Mouse (Mus musculus): ENCODE measurements at regions not wholly inside any gene's neighbourhood (a gene's known extent, or its start where the extent isn't known, plus 50 kb on each side); places are given as distances from the start of the nearest gene placed in this dataset.

DNA sequence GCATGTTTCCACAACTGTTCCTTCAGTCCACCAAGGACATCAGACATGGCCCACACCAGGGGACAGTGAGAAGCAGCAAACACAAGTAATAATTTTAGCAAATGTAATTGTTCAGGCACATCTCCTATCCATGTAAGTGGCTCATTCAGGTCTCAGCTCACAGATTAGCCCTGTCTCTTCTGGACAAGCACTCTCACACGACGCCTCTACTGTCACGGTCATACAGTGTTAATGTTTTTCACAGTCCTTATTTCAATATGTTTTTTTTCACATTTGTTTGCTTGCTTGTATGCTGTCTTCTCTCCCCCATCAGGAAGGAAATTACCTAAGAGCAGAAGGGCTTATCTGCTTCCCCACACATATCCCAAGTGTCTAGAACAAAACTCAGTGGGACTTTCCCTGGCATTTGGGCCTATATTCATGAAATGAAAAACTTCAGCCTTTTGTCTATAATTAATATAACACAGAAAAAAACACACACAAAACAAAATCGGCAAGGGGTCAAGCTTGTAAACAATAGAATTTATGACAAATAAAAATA lies 299.5 kb downstream of the Icos start:
- H3K27me3 ChIP-seq = no peaks in the 10 kb centered on the region
- WGBS (ENCODE audit: insufficient replicate concordance) = 39% methylated on average over 4 of the region's 4 CpGs
- no peaks in the 10 kb centered on the region for H3K9me3 ChIP-seq (replicated peaks)
- ATAC-seq (ENCODE audit: insufficient read depth) = no peak
- H3K36me3 ChIP-seq (replicated peaks) = no peaks in the 10 kb centered on the region
- H3K4me1 ChIP-seq (replicated peaks) = no peaks in the 10 kb centered on the region
- no peak overlapping the region for H3K4me2 ChIP-seq
- no peak overlapping the region for H3K9ac ChIP-seq
- H3K27ac ChIP-seq (replicated peaks) = no peak overlapping the region
- no peak overlapping the region for H3K4me3 ChIP-seq (replicated peaks)

- no peak for ATAC-seq (ENCODE audit: insufficient read depth)
- 59% methylated on average over 3 of the region's 3 CpGs for WGBS (ENCODE audit: insufficient replicate concordance)
- H3K36me3 ChIP-seq (replicated peaks) = no peaks in the 10 kb centered on the region
- H3K9ac ChIP-seq = no peak overlapping the region
- H3K9me3 ChIP-seq (replicated peaks) = no peaks in the 10 kb centered on the region
- no peak overlapping the region for H3K4me3 ChIP-seq (replicated peaks)
- no peaks in the 10 kb centered on the region for H3K4me1 ChIP-seq (replicated peaks)
- H3K4me2 ChIP-seq = no peak overlapping the region
- H3K27ac ChIP-seq (replicated peaks) = no peak overlapping the region
- no peaks in the 10 kb centered on the region for H3K27me3 ChIP-seq
These were observed 310.5 kb downstream of the Icos start for GRCm38 (mm10) chr1:61288185-61288584.

- Histone ChIP-seq H3K9ac (no peak overlapping the region), H3K4me1 (replicated peaks) (no peaks in the 10 kb centered on the region), H3K9me3 (replicated peaks) (no peaks in the 10 kb centered on the region), H3K27ac (replicated peaks) (no peak overlapping the region), H3K36me3 (replicated peaks) (no peaks in the 10 kb centered on the region), H3K27me3 (no peaks in the 10 kb centered on the region), H3K4me3 (replicated peaks) (no peak overlapping the region), H3K4me2 (no peak overlapping the region)
- ATAC-seq (ENCODE audit: insufficient read depth) = no peak
- 71% methylated on average over 6 of the region's 6 CpGs for WGBS (ENCODE audit: insufficient replicate concordance)
These were observed 311.2 kb downstream of the Icos start for GRCm38 (mm10) chr1:61288946-61289345.

DNA sequence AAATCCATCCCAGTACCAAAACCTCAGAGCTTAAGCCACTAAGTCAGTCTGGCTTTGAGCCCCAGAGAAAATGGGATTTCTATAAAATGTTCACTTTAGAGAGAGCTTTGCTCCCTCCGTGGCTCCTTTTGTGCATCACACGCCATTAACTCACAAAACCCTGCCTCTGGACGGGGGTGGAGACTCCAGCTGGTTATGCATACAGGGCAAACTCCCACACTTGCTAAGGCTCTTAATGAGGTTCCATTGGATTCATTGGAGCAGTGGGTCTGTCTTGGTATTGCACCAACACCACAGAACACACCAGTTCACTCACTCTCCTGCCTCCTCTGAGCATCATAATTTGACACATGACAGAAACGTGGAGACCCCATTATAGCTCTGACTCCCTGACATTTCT lies 311.8 kb downstream of the Icos start:
- H3K4me3 ChIP-seq (replicated peaks) = no peak overlapping the region
- H3K4me2 ChIP-seq = no peak overlapping the region
- no peak overlapping the region for H3K27ac ChIP-seq (replicated peaks)
- no peak overlapping the region for H3K9ac ChIP-seq
- no peak for ATAC-seq (ENCODE audit: insufficient read depth)
- WGBS (ENCODE audit: insufficient replicate concordance) = 66% methylated on average over 4 of the region's 4 CpGs
- no peaks in the 10 kb centered on the region for H3K27me3 ChIP-seq
- no peaks in the 10 kb centered on the region for H3K4me1 ChIP-seq (replicated peaks)
- no peaks in the 10 kb centered on the region for H3K9me3 ChIP-seq (replicated peaks)
- no peaks in the 10 kb centered on the region for H3K36me3 ChIP-seq (replicated peaks)

DNA sequence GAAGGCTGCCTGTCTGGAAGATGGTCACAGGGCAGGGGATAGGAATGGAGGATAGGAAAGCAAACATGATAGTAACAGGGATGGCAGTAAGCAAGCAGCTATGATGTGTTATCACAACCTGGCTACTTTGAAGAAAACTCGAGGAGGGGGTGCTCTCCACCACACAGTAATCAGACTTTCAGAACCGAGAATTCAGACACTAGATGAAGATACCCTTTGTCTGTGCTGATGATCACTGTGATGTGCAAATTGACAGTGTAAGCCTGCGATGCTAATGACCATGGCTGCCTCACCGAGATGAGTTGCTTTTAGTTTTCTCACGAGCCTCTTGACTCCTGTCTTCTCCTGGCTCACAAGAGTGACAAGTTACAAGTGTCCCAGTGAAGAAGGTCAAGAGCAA lies 315.4 kb downstream of the Icos start:
- no peaks in the 10 kb centered on the region for H3K9me3 ChIP-seq (replicated peaks)
- H3K27me3 ChIP-seq = no peaks in the 10 kb centered on the region
- H3K4me1 ChIP-seq (replicated peaks) = no peaks in the 10 kb centered on the region
- WGBS (ENCODE audit: insufficient replicate concordance) = 34% methylated on average over 5 of the region's 5 CpGs
- no peak overlapping the region for H3K27ac ChIP-seq (replicated peaks)
- no peak overlapping the region for H3K4me2 ChIP-seq
- no peak overlapping the region for H3K9ac ChIP-seq
- H3K4me3 ChIP-seq (replicated peaks) = no peak overlapping the region
- H3K36me3 ChIP-seq (replicated peaks) = no peaks in the 10 kb centered on the region
- ATAC-seq (ENCODE audit: insufficient read depth) = no peak

DNA sequence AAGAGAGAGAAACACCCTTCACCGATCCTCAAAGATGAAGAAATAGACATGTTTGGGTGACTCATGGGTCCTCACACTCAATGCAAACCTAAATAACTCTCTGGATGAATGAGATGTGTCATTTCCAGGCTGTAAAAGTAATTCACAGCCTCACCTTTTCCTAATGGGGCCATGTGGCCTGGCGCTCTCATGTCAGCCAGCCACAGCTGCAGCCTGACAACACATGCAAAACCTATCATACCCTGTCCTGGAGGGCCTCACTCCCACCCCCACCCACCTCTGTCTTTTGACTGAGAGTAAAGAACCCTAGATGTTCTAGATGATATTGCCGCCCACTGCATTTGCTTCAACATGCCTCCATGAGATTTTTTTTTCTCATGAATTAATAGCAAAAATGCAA lies 317.5 kb downstream of the Icos start:
- no peak for ATAC-seq (ENCODE audit: insufficient read depth)
- H3K9ac ChIP-seq = no peak overlapping the region
- H3K4me3 ChIP-seq (replicated peaks) = no peak overlapping the region
- 57% methylated on average over 3 of the region's 3 CpGs for WGBS (ENCODE audit: insufficient replicate concordance)
- H3K27me3 ChIP-seq = no peaks in the 10 kb centered on the region
- H3K27ac ChIP-seq (replicated peaks) = no peak overlapping the region
- H3K4me2 ChIP-seq = no peak overlapping the region
- H3K36me3 ChIP-seq (replicated peaks) = no peaks in the 10 kb centered on the region
- no peaks in the 10 kb centered on the region for H3K4me1 ChIP-seq (replicated peaks)
- no peaks in the 10 kb centered on the region for H3K9me3 ChIP-seq (replicated peaks)

DNA sequence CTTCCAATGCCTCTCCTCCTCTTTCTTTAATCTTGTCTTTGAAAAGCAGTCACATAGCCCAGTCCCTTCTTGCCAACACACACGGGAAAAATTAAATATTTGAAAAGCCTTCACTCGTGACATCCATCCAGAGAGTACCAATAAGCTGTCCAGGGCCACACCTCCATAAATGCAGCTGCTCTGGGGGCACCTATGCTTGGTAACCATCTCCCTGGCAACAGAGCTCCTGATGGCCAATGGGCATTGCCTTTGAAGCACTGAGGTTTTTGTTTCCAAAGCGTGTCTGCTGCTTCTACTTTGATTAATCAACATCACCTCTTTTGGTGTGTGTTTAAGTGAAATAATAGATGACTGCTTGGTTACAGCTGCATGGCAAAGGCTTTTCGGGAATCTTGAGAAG lies 319.1 kb downstream of the Icos start:
- 43% methylated on average over 4 of the region's 4 CpGs for WGBS (ENCODE audit: insufficient replicate concordance)
- Histone ChIP-seq H3K4me3 (replicated peaks) (no peak overlapping the region), H3K27me3 (no peaks in the 10 kb centered on the region)

DNA sequence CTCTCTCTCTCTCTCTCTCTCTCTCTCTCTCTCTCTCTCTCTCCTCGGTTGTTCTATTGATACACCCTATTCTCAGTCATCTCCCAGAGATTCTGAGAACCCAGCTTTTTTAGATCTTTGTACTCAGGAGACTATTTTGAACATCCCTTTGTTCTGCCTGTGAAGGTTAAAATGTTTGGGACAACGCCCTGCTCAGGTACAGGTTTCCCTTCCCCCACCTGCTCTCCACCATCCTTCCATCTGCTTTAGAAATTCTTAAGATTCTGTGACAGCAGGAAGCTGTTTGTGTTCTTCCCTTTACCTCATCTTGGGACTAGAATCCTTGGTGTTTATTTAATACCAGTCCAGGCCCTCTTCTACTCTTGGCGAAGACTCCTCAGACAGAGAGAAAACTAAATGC lies 319.6 kb downstream of the Icos start:
- 63% methylated on average over 3 of the region's 3 CpGs for WGBS (ENCODE audit: insufficient replicate concordance)

More for the DNA sequence above, 319.1 kb downstream of the Icos start:
- no peak overlapping the region for H3K4me2 ChIP-seq
- no peak overlapping the region for H3K9ac ChIP-seq
- no peaks in the 10 kb centered on the region for H3K4me1 ChIP-seq (replicated peaks)
- no peak overlapping the region for H3K27ac ChIP-seq (replicated peaks)
- H3K9me3 ChIP-seq (replicated peaks) = no peaks in the 10 kb centered on the region
- ATAC-seq (ENCODE audit: insufficient read depth) = no peak
- no peaks in the 10 kb centered on the region for H3K36me3 ChIP-seq (replicated peaks)

DNA sequence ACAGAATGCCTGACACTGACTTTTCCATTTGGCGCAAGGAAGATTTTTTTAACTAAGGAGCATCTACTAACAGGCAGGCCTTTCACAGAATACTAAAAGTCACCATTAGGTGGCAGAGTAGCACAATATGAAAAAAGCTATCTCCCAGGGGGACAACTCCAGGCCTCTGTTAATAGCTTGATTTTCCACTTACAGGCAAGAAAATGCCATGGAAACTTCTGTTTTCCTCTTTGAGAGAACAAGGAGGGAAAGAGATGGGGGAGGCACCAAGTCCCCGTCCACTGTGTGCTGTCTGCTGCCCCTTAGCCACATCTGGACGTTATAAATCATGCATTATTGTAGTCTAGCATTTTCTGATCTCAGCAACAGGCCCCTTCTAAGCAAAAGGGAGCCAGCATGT lies 320.3 kb downstream of the Icos start:
- Histone ChIP-seq H3K9me3 (replicated peaks) (no peaks in the 10 kb centered on the region), H3K4me1 (replicated peaks) (no peaks in the 10 kb centered on the region), H3K27me3 (no peaks in the 10 kb centered on the region), H3K4me3 (replicated peaks) (no peak overlapping the region), H3K9ac (no peak overlapping the region), H3K4me2 (no peak overlapping the region), H3K36me3 (replicated peaks) (no peaks in the 10 kb centered on the region), H3K27ac (replicated peaks) (no peak overlapping the region)
- no peak for ATAC-seq (ENCODE audit: insufficient read depth)
- 29% methylated on average over 3 of the region's 3 CpGs for WGBS (ENCODE audit: insufficient replicate concordance)

More for the DNA sequence above, 319.6 kb downstream of the Icos start:
- no peaks in the 10 kb centered on the region for H3K4me1 ChIP-seq (replicated peaks)
- no peak overlapping the region for H3K4me2 ChIP-seq
- ATAC-seq (ENCODE audit: insufficient read depth) = no peak
- no peaks in the 10 kb centered on the region for H3K27me3 ChIP-seq
- no peaks in the 10 kb centered on the region for H3K36me3 ChIP-seq (replicated peaks)
- H3K9me3 ChIP-seq (replicated peaks) = no peaks in the 10 kb centered on the region
- H3K4me3 ChIP-seq (replicated peaks) = no peak overlapping the region
- no peak overlapping the region for H3K9ac ChIP-seq
- H3K27ac ChIP-seq (replicated peaks) = no peak overlapping the region

DNA sequence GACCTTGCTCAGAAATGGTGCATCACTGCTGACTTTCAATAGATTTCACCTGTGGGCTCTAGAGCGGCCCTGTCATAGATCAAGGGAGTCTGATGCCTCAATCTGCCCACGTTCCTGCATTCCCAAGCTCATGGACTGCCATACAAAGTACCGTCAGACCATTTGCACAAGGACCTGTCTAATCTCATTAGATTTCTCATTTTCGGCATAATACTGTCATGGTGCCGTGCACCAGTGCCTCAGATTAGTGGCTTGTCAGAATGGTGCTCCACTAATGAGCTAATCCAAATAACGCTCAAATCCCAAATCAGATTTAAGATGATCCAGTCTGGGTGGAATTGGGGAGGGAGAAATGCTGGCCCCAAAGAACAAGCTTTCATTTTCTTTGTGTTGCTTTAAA lies 321.1 kb downstream of the Icos start:
- no peak for ATAC-seq (ENCODE audit: insufficient read depth)
- Histone ChIP-seq H3K36me3 (replicated peaks) (no peaks in the 10 kb centered on the region), H3K27ac (replicated peaks) (no peak overlapping the region), H3K9me3 (replicated peaks) (no peaks in the 10 kb centered on the region), H3K27me3 (no peaks in the 10 kb centered on the region), H3K9ac (no peak overlapping the region), H3K4me2 (no peak overlapping the region), H3K4me1 (replicated peaks) (no peaks in the 10 kb centered on the region), H3K4me3 (replicated peaks) (no peak overlapping the region)
- WGBS (ENCODE audit: insufficient replicate concordance) = 68% methylated on average over 6 of the region's 6 CpGs

- no peaks in the 10 kb centered on the region for H3K36me3 ChIP-seq (replicated peaks)
- WGBS (ENCODE audit: insufficient replicate concordance) = 64% methylated on average over 4 of the region's 4 CpGs
- no peak overlapping the region for H3K4me3 ChIP-seq (replicated peaks)
- no peak overlapping the region for H3K4me2 ChIP-seq
- H3K4me1 ChIP-seq (replicated peaks) = no peaks in the 10 kb centered on the region
- no peak overlapping the region for H3K27ac ChIP-seq (replicated peaks)
- H3K9ac ChIP-seq = no peak overlapping the region
- no peaks in the 10 kb centered on the region for H3K9me3 ChIP-seq (replicated peaks)
- H3K27me3 ChIP-seq = no peaks in the 10 kb centered on the region
- no peak for ATAC-seq (ENCODE audit: insufficient read depth)
These were observed 322.8 kb downstream of the Icos start for GRCm38 (mm10) chr1:61300491-61300890.

Data from liver, embryonic 15.5 days (tissue).